Mouse (Mus musculus): ENCODE measurements around the gene Armcx1. TPM values are rescaled to one million over a fixed set of nuclear protein-coding genes. Genes with fewer than 3 reads are reported as not detected.
"Not testable (repeated sequence)": the region's sequence is repeated elsewhere in the genome, so short reads cannot be mapped to it uniquely, and the experiment has no call there.

The Armcx1 gene
- total RNA-seq, 4 experiments from 2014 or later = 17.2 to 33.8 (median 26.0) TPM

- not testable (repeated sequence) for DNase-seq
These were observed 45.9 kb downstream of the Armcx1 start for GRCm38 (mm10) chrX:134763428-134764198.

Small RNA genes within 50 kb of the gene (microRNA-seq; reads per million reads assigned to microRNA genes)
- gene Mir7093 = 0.17 to 0.18 reads per million in 2 experiments

Other genes starting within 250 kb of the Armcx1 start
- not detected for gene Taf7l, start 241.5 kb upstream of the Armcx1 start, total RNA-seq (2022)
- 10 to 100 TPM; 21.2 to 35.3 (median 30.4) TPM for gene Timm8a1, start 176.1 kb upstream of the Armcx1 start, total RNA-seq (2022)
- 1 to 10 TPM; 1.5 to 3.4 (median 1.8) TPM for gene Btk, start 134.4 kb upstream of the Armcx1 start, total RNA-seq (2022)
- gene Rpl36a, start 132.3 kb upstream of the Armcx1 start, total RNA-seq (2022) = 100 to 1,000 TPM; 153 to 265 (median 202) TPM
- 10 to 100 TPM; 13.5 to 20.7 (median 14.0) TPM for gene Gla, start 116.8 kb upstream of the Armcx1 start, total RNA-seq (2022)
- 100 to 1,000 TPM in 3 of 4 experiments, 10 to 100 TPM in 1; 97.9 to 112 (median 105) TPM for gene Hnrnph2, start 116.8 kb upstream of the Armcx1 start, total RNA-seq (2022)
- gene Armcx4, start 31.4 kb upstream of the Armcx1 start, total RNA-seq (2022) = 10 to 100 TPM in 2 of 4 experiments, 1 to 10 TPM in 2; 9.2 to 13.7 (median 10.2) TPM
- gene Armcx6, start 33.5 kb downstream of the Armcx1 start, total RNA-seq (2022) = 10 to 100 TPM in 2 of 4 experiments, 1 to 10 TPM in 2; 6.5 to 22.8 (median 13.3) TPM
- 10 to 100 TPM; 38.0 to 63.9 (median 49.2) TPM for gene Armcx3, start 38.6 kb downstream of the Armcx1 start, total RNA-seq (2022)
- 10 to 100 TPM; 33.8 to 79.3 (median 51.0) TPM for gene Armcx2, start 91.3 kb downstream of the Armcx1 start, total RNA-seq (2022)
- under 1 TPM in 2 of 4 experiments, not detected in 2; 0.11 to 0.25 TPM for gene Nxf2, start 246.8 kb downstream of the Armcx1 start, total RNA-seq (2022)

Measured in adrenal gland, adult 8-10 months (tissue).